Mouse (Mus musculus): ENCODE results near the gene A030003K21Rik. TPM values are rescaled to one million over a fixed set of nuclear protein-coding genes. Genes with fewer than 3 reads are reported as not detected.

The A030003K21Rik gene
- polyA plus RNA-seq, 1 experiment from 2014 or later = not detected

DNA sequence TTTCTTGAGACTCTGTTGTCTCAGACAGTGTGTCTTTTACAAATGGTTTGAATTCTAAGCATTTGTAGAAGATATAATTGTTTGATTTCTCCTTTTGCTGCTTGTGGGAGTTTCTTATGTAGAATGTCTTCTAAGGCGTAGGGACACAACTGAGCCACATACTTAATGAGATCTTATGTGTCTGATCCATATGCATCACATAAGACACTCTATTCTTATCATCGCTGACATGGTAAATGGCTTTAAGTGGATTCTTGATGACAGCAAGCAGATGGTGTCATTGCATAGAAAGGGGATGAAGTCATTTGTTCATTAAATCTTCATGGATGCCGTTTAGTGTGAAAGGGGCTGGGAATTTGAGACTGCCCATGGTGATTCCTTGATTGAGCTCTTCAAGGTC, 37.3 kb downstream of the A030003K21Rik start:
- Histone ChIP-seq H3K9ac (no peak overlapping the region), H3K4me1 (peaks cover 16% of the 10 kb centered on the region), H3K9me3 (no peaks in the 10 kb centered on the region), H3K27me3 (replicated peaks) (no peaks in the 10 kb centered on the region), H3K4me3 (no peak overlapping the region), H3K36me3 (peaks cover 37% of the 10 kb centered on the region), H3K4me2 (no peak overlapping the region), H3K27ac (replicated peaks) (peak overlapping the region; percentile 39; the same call in 1 of the 2 replicates)
- WGBS = 49% methylated on average over 3 of the region's 3 CpGs
- no peak for ATAC-seq (ENCODE audit: extremely low read depth, insufficient number of reproducible peaks, low FRiP score, low TSS enrichment)

DNA sequence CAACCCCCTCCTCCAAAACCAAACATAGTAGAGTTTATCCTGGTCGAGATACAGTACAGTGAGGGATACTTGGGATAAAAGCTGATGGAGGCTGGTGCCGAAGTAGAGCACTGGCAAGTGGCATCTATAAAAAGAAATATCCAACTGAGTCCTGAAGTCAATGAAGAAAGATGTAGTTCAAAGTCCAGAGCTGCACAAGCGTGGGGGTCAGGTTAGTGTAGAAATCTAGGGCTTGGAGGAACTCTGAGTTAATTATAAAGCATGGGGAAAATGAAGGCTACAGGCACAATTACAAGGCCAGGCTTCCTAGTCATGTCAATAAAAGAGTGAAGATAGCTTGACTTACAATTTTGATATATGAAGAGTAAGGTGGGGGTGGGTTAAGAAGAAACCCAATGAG, 42.0 kb downstream of the A030003K21Rik start:
- Histone ChIP-seq H3K4me1 (peaks cover 9% of the 10 kb centered on the region), H3K27ac (replicated peaks) (no peak overlapping the region), H3K36me3 (peaks cover 65% of the 10 kb centered on the region), H3K4me3 (no peak overlapping the region), H3K27me3 (replicated peaks) (no peaks in the 10 kb centered on the region), H3K9ac (no peak overlapping the region), H3K4me2 (no peak overlapping the region), H3K9me3 (no peaks in the 10 kb centered on the region)
- WGBS = 85% methylated on average over 3 of the region's 3 CpGs
- ATAC-seq (ENCODE audit: extremely low read depth, insufficient number of reproducible peaks, low FRiP score, low TSS enrichment) = no peak

DNA sequence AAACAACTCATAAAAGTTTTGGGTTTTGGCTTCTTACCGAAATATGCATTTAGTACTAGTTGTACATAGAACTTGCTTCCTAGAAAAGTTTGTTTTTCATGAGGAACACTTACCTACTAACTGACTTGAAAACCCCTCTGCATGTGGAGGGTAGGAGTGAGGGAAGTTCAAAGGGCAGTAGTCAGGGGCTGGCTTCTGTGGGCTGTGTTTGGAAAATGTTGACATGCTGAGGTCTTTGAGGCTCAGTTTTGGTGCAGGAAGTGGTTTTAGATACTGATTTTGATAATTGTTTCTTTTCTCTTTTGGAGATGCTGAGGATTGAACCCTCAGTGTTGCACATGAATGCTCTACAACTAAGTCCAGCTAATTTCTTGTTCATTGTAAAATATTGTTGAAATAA, 42.6 kb downstream of the A030003K21Rik start:
- H3K36me3 ChIP-seq = peaks cover 66% of the 10 kb centered on the region
- peaks cover 3% of the 10 kb centered on the region for H3K4me1 ChIP-seq
- no peak overlapping the region for H3K4me2 ChIP-seq
- no peaks in the 10 kb centered on the region for H3K9me3 ChIP-seq
- H3K27ac ChIP-seq (replicated peaks) = no peak overlapping the region
- H3K27me3 ChIP-seq (replicated peaks) = no peaks in the 10 kb centered on the region
- no peak overlapping the region for H3K4me3 ChIP-seq
- WGBS = 94% methylated on average over 1 of the region's 1 CpGs
- H3K9ac ChIP-seq = no peak overlapping the region
- ATAC-seq (ENCODE audit: extremely low read depth, insufficient number of reproducible peaks, low FRiP score, low TSS enrichment) = no peak

DNA sequence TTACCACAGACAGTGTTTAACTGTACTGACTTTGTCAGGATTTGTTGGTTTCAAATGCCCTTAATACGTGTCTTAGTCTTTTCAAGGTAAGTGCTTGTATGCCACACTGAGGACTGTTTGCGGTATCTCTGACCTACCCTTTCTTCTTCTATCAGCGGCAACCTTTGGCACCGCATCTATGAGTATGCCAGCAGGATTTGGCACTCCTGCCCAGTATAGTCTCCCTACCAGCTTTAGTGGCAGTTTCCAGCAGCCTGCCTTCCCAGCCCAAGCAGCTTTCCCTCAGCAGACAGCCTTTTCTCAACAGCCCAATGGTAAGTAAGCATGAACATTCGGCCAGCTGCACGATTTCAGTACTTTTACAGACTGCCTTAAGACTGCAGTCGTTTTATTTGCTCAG, 49.9 kb downstream of the A030003K21Rik start:
- no peak overlapping the region for H3K9ac ChIP-seq
- H3K4me2 ChIP-seq = no peak overlapping the region
- ATAC-seq (ENCODE audit: extremely low read depth, insufficient number of reproducible peaks, low FRiP score, low TSS enrichment) = no peak
- no peaks in the 10 kb centered on the region for H3K27me3 ChIP-seq (replicated peaks)
- 95% methylated on average over 7 of the region's 7 CpGs for WGBS
- H3K4me1 ChIP-seq = no peaks in the 10 kb centered on the region
- no peaks in the 10 kb centered on the region for H3K9me3 ChIP-seq
- H3K27ac ChIP-seq (replicated peaks) = no peak overlapping the region
- H3K36me3 ChIP-seq = peaks cover 77% of the 10 kb centered on the region
- H3K4me3 ChIP-seq = no peak overlapping the region

Other genes starting within 250 kb of the A030003K21Rik start
- 187 and 214 TPM in 2 replicates for gene Mff, start 218.5 kb downstream of the A030003K21Rik start, polyA plus RNA-seq (2015; fragmentation: Nextera tagmentation; extraction: Ambion mirVana)
- not detected in 2 replicates for gene Tm4sf20, start 174.9 kb downstream of the A030003K21Rik start, polyA plus RNA-seq (2015; fragmentation: Nextera tagmentation; extraction: Ambion mirVana)
- gene Gm47791, start 172.1 kb downstream of the A030003K21Rik start, polyA plus RNA-seq (2015; fragmentation: Nextera tagmentation; extraction: Ambion mirVana) = not detected in 2 replicates
- 29.0 and 29.3 TPM in 2 replicates for gene Agfg1, start 103.9 kb downstream of the A030003K21Rik start, polyA plus RNA-seq (2015; fragmentation: Nextera tagmentation; extraction: Ambion mirVana)
- 0.19 TPM in 2 replicates for gene A030005L19Rik, start 30.1 kb downstream of the A030003K21Rik start, polyA plus RNA-seq (2015; fragmentation: Nextera tagmentation; extraction: Ambion mirVana)
- gene A030014E15Rik, start 18.5 kb downstream of the A030003K21Rik start, polyA plus RNA-seq (2015; fragmentation: Nextera tagmentation; extraction: Ambion mirVana) = not detected in 2 replicates
- gene Gm6217, start 12.0 kb downstream of the A030003K21Rik start, polyA plus RNA-seq (2015; fragmentation: Nextera tagmentation; extraction: Ambion mirVana) = not detected in 2 replicates
- gene Gm7544, start 12.6 kb upstream of the A030003K21Rik start, polyA plus RNA-seq (2015; fragmentation: Nextera tagmentation; extraction: Ambion mirVana) = not detected in 2 replicates
- not detected in 2 replicates for gene Gm47955, start 16.9 kb upstream of the A030003K21Rik start, polyA plus RNA-seq (2015; fragmentation: Nextera tagmentation; extraction: Ambion mirVana)
- not detected in 2 replicates for gene Gm47959, start 57.2 kb upstream of the A030003K21Rik start, polyA plus RNA-seq (2015; fragmentation: Nextera tagmentation; extraction: Ambion mirVana)
- 1.6 and 2.0 TPM in 2 replicates for gene Slc19a3, start 95.1 kb upstream of the A030003K21Rik start, polyA plus RNA-seq (2015; fragmentation: Nextera tagmentation; extraction: Ambion mirVana)
- not detected in 2 replicates for gene Krtap28-10, start 99.1 kb upstream of the A030003K21Rik start, polyA plus RNA-seq (2015; fragmentation: Nextera tagmentation; extraction: Ambion mirVana)
- not detected in 2 replicates for gene Gm47969, start 101.5 kb upstream of the A030003K21Rik start, polyA plus RNA-seq (2015; fragmentation: Nextera tagmentation; extraction: Ambion mirVana)
- gene A030005K14Rik, start 116.0 kb upstream of the A030003K21Rik start, polyA plus RNA-seq (2015; fragmentation: Nextera tagmentation; extraction: Ambion mirVana) = not detected in 2 replicates
- not detected in 2 replicates for gene Krtap28-13, start 117.5 kb upstream of the A030003K21Rik start, polyA plus RNA-seq (2015; fragmentation: Nextera tagmentation; extraction: Ambion mirVana)
- gene Ccl20, start 173.4 kb upstream of the A030003K21Rik start, polyA plus RNA-seq (2015; fragmentation: Nextera tagmentation; extraction: Ambion mirVana) = 0.25 and 0.47 TPM in 2 replicates
- gene Daw1, start 216.4 kb upstream of the A030003K21Rik start, polyA plus RNA-seq (2015; fragmentation: Nextera tagmentation; extraction: Ambion mirVana) = not detected in 2 replicates